Mouse (Mus musculus): ENCODE results near the gene Trpm3.

DNA sequence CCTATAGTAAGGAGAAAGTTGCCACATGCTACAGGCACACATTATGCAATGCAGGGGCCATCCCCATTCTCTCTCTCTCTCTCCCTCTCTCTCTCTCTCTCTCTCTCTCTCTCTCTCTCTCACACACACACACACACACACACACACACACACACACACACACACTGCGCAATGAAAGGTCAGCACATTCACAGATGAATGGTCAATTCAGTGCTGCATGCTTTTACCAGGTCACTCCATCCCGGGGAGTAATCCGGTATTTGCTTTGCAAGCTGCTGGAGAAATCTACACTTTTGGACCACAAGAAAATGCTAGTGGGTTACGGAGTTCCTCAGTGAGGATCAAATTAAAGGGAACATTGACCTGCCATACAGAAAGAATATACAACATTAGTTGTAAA lies 537.4 kb downstream of the Trpm3 start:
- TF ChIP-seq MAX (IDR thresholded peaks at IDR 0.05) (no peak), CTCF (IDR thresholded peaks at IDR 0.05; ENCODE audit: control insufficient read depth, insufficient read depth, insufficient read length) (no peak), CEBPB (IDR thresholded peaks at IDR 0.05; ENCODE audit: low read depth) (no peak)
